Mouse (Mus musculus): ENCODE measurements around the gene Slc7a7.

- TF ChIP-seq EP300 (IDR thresholded peaks at IDR 0.05; ENCODE audit: low read depth) (no peak), CTCF (IDR thresholded peaks at IDR 0.05; ENCODE audit: low read depth) (no peak)
Measured at GRCm38 (mm10) chr14:54379571-54379970, 38.0 kb downstream of the Slc7a7 start.

Data from liver, embryonic 14.5 days (tissue).